Mouse (Mus musculus): ENCODE data around the gene Wipf3.

Gene Wipf3

DNA sequence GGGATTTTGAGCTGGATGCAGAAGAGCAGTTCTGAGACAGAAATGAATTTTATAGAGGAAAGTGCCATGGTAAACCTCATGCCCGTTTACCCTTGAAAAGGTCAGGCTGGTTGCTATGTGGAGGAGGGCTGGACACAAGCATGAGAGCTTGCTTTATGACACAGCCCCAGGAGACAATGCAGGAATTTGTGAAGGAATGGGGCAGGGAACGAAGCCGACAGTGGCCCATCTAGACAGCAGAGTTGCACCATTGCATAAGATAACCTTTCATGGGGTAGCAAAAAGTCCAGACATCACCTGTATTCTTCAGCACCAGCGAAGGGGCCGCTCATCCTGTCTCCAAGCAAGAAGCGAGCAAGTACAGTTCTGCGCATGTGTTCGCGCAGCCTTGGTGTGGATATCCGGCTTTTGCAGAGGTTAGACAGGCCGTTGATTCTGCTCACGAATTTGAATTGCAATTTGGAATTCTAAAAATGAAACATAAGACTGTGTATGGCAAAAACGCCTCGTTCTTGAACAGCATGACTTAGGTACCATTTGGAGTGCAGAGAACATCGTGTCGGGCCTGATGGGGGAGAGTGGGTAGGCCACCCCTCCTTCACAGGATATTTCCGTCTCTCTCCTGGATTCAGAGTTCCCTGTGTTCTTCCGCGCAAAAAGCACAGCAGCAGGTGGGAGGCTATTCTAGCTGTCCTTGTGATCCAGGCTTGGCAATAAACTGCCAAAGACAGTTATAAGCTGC lies 46.7 kb downstream of the Wipf3 start:
- DNase-seq (ENCODE audit: low read depth, low spot score), result no peak

DNA sequence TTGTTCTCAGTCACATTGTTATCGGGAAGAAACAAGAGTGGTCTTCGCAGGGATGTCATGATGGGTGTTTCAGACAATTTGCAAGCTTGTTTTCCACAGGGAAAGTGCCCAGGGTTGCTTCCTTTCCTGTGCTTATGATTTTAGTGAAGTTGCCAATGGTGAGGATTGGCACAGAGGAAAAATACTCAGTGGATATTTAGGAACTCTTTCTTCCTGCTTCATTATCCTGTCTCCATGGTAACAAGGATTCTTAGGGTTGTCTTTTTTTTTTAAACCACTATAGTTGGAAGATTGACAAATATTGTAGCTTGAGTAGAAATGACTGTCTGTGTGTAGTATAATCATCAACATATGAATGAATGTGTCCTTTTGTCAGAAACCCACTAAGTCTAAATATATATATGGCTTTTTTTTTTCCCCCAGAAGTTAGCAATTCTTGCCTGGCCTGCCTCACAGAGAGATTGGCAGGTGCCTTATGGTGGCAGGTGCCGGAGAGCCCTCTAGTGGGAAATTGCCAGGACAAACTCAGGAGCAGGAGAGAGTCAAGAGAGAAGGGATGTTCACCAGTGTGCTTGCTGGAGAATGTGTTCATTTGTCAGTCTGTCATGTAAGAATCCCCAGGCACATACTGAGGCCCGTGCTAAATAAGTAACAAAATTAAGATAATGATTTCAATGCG lies 49.4 kb downstream of the Wipf3 start:
- no peak for DNase-seq (ENCODE audit: low read depth, low spot score)

DNA sequence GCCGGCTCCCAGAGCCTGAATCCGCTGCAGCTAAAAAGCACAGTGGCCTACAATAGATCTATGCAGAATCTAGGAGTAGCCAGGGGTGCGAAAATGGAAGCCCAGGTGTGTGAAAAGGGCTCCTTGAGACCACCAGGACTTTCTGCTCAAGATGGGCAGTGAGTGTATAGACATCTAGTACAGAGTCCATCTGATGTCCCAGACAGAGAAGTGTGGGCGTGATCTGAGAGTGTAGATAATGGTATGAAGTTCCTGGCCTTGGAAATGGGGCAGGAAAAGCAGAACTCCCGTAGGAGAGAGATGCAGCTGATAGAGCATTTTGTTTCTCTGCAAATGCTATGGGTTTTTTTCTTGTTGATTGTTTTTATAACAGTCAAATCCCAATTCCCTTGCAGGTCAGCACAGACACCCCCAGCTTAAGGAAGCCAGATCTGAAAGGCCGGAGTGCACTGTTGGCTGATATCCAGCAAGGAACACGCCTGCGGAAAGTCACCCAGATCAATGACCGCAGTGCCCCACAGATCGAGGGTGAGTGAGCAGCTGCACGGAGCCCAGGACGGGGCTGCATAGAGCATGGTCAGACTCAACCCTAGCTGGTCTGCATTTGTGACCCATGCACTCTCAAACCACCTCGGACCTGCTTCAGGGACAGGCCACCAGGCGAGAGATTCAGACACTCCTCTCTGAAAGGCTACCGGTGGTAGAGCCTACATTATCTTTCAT lies 52.1 kb downstream of the Wipf3 start:
- DNase-seq (ENCODE audit: low read depth, low spot score), result no peak

DNA sequence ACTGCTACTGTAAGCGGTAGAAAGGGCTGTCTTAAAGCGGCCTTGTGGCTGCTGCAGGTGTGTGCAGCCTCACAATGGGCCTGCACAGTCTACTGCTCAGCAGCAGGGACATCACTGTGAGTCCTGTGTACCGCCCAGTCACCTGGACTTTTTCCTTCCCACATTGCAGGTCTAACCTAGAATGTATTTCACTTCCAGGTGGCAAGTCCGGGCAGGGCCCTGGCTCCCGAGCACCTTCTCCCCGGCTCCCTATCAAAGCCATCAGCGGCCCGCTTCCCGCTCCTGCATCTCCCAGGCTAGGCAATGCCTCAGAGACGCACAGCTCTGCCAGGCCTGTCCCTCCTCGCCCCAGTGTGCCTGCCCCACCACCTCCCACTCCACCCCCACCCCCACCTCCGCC lies 55.6 kb downstream of the Wipf3 start:
- no peak for DNase-seq (ENCODE audit: low read depth, low spot score)

DNA sequence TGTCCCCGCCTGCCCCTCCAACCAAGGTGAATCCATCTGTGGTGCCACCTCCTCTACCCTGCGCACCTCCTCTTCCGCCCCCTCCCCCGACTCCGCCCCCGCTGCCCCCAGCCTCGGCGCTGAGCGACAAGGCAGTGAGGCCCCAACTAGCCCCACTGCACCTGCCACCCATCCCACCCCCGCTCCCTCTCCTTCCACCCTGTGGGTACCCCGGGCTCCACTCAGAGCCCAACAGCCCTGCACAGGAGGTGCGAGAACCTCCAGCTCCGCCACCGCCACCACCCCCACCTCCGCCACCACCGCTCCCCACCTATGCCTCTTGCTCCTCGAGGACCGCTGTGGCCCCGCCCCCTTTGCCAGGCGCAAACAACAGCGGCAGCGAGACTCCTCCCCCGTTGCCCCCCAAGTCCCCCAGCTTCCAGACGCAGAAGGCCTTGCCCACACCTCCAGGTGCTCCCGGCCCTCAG lies 56.1 kb downstream of the Wipf3 start:
- DNase-seq (ENCODE audit: low read depth, low spot score), result no peak

DNA sequence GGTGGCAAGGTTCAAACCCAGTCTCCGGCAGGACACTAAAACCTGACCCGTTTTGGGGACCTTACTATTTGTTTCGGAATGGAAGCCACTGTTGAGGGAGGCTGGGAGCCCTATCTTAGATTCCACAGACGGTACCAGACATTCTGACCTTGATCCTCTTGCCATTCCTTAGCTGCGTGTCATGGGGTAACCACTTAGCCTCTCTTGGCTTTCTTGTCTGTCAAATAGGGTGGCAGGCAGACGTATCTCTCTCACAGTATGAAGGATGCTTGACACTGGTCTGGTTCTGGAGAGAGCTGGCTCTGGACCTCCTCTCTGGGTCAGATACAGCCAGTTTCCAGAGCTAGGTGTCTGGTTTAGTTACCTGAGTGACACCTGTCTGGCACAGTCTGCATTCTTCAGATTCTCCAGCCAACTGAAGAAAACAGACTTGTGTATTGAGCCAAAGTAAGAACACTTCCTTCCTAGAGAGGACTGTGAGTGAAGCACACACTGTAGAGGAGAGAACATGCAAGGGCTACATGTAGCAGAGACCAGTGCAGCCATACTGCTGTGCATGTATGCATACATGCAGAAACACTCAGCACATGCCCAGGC lies 56.7 kb downstream of the Wipf3 start:
- DNase-seq (ENCODE audit: low read depth, low spot score), result no peak

DNA sequence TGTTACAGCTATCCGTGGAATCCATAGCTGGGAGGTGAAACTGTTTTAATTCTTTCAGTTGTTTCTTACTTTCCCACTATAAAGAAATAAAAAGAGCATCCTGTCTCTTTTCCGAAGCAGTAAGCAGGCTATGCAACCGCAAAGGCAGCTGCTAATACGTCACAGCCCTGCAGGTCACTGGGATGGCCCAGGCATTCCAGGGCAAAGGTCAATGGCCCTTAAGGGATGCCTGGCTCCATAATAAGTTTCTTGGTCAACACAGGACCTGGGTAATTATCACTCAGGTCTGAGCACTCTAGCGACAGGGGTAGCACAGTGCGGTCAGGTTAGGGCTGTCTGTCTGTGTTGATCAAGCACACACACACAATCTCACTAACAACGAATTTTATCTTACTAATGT lies 61.7 kb downstream of the Wipf3 start:
- no peak for DNase-seq (ENCODE audit: low read depth, low spot score)

DNA sequence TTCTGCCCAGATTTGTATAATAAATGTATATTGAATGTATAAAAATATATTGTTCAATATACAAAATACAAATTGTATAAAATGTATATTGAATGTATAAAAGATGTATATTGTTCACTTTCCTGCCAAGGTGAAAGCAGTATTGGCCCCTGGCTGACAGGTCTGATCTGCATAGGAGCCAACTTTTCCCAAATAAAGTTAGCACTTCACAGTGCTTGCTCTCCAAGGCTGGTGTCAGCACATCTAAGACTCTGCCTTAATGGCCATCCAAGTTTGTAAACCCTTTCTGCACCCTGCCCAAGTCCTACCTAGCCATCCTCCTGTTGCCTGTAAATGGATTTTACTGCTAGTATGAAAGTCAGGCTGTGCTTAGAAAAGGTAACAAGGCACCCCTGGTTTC lies 64.7 kb downstream of the Wipf3 start:
- DNase-seq (ENCODE audit: low read depth, low spot score), result no peak

DNA sequence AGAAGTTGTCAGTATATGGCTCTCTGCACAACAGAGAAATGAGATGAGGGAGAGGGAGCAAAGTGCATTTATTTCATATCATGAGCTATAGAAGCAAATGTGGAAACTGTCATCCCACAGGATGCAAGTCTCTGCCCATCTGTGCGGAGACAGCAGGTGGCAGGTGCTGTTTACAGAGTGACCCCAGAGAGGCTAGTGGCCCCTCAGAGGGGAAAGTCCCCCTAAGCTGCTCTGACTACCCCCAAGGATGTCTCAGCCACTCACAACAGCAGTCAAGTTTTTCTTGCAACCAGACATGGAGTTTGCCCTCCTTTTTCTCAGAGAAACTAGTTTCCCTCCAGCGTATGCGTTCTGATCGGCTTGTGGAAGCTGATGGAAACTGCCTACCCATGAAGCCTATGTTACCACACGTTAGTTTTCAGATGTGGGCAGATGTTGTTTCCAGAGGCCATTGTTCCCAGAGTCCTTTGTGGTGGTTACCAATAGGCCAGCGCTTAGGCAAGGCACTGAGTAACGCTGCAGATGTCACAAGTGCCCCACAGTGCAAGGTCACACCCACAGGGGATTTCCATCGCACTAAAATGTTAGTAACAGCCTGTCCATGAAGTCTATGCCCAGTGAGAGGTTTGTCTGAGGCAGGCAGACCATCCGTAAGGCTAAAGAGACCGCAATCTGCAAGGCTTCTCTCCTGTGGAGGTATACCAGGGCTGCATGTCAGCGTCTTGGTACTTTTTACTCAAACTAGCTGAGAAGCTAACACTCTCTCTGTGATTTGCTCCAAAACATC lies 65.4 kb downstream of the Wipf3 start:
- no peak for DNase-seq (ENCODE audit: low read depth, low spot score)

DNA sequence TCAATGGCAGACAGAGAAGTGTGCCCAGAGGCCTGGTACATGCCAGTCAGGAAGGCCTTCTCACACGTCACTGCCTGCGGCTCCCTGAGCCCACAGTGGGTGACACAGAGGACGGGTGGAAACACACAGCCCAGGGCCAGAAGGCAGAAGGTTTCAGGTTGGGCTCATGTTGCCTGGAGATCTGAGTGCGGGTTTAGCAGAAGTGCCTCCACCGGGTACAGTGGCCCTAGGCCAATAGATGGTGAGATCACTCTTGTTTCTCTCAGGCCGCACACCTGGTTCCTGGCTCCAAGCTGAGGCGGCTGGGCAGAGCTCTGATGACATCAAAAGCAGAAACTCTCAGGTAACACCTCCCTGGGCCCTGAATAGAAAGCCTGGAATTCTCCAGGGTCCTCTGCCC lies 66.8 kb downstream of the Wipf3 start:
- DNase-seq (ENCODE audit: low read depth, low spot score), result no peak

DNA sequence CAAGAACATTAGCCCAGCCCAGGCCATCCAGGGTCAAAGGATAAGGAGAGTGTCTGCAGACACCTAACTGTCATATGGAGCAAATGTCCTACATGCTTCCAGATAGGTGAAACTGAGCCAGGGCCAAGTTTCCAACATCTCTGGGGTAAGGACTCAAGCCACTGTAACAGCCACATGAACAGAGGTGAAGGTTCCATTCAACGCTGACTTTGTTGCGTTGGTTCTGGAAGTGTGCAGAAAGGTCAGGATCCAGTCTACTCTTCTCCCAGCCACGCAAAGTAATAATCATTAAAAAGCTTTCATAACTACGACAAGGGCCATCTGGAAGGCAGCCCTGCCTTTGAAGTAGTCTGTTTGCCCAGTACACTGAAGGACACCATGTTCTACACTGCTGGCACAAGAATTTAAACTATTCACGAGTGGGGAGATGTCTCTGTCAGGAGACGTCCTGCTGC lies 73.3 kb downstream of the Wipf3 start:
- DNase-seq (ENCODE audit: low read depth, low spot score), result no peak

DNA sequence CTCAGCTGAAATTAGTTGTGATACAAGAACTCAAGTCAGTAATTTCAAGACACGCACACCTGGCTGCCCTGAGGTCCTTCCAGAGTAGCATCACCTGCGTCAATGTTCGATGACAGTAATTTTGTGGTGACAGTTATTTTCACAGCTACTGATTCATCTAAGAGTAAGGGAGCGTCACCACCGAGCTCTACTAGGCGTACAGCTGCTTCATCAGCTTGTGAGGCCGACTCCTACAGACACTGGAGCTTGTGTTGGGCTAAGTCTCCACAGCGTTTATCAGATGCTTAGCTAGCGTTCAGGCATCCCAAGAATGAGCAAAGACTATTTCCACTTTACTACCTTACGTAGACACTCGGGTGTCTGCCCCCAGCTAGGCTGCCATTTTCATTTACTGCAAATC lies 76.9 kb downstream of the Wipf3 start:
- DNase-seq (ENCODE audit: low read depth, low spot score), result no peak

DNA sequence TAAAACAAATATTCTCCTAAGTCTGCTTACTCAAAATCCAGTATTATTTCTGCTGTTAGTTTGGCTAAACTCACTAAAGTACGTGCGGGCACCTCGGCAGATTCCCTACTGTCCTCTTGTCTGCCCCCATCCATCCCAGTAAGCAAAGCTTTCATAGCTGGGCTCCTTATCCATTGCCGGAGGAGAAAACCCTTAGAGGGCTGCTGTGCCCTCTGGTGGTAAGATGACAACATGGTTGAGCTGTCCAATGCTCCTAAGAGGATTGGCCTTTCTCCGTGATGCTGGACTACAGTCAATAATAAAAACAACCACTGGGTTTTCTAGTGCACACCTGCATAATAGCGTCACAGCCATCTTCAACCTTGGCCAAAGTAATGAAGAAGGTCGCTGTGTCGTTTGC lies 77.6 kb downstream of the Wipf3 start:
- peak; percentile 54 for DNase-seq (ENCODE audit: low read depth, low spot score)

DNA sequence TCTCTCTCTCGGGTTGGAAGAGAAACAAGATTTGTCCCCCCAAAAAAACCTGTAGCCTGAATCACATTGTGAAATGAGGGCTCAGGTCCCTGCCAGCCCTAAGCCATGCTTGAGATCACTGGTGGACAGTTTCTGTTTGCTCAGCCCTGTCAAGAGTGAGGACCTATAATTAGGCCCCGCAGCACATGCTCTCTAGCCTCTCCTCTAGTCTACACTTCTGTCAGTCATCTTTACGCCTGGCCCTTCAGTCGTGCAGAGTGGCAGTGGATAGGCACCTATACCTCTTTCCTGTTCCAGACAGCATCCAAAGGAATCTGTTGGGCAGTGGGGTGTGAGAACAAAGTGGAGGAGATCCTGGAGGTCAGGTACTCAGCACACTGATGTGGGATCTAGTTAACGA lies 78.4 kb downstream of the Wipf3 start:
- no peak for DNase-seq (ENCODE audit: low read depth, low spot score)

DNA sequence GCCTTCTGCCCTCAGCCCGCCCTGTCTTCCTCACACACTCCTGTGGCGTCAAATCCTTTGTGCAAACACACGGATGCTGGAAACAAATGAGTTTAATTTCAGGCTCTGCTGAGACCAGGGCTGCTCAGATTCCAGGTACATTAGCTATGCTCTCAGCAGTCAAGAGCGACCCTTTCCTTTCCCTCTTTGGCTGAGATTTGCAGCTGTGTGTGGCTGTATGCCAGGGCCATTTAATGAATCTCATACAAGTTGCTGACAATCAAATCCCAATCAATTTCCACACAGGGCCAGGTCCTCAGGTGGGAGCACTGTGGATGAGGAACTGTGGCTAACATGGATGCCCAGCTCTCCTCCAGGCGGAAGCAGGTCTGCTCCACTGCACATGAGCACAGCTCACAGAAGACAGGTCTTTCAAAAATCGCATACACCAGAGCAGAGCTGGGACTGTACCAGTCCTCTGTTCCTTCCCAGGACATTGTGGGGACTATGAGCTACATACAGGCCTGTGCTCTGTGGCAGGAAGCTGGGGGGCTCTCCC lies 78.9 kb downstream of the Wipf3 start:
- no peak for DNase-seq (ENCODE audit: low read depth, low spot score)

DNA sequence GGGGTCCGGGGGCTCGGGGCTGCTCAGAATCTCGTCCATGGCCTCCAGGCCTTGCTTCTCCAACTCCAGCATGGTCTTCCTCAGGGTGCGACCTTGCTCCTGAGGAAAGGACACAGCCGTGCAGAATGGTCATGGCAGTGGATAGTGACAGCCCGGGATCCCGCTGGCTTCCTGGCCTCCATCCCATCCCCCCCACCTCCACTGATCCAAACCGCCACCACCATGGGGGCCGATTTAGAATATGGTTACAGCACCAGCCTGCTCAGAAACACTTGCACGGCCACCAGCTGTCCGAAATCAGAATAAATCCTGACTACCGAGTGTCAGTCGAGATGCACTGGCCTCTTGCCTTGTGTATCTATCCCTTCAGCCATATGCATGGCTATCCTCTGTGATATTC lies 79.9 kb downstream of the Wipf3 start:
- no peak for DNase-seq (ENCODE audit: low read depth, low spot score)

DNA sequence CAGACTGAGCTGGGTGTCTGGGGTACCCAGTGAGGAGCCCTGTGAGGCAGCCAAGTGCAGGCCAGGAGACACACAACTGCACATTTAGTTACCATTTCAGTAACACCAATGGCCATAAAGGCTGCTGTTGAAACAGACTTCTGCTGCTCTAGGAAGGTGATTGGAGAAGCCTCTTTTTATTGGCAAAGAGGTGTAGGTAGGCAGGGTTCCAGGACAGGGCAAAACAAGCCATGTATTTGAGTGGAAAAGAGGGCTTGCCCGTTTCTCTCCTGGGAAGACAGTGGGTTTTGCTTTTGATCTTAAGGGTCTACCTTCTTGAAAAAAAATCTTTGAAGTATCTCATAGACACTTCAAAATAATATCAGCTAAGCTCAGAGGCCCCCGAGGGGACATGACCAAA lies 82.9 kb downstream of the Wipf3 start:
- DNase-seq (ENCODE audit: low read depth, low spot score), result no peak

DNA sequence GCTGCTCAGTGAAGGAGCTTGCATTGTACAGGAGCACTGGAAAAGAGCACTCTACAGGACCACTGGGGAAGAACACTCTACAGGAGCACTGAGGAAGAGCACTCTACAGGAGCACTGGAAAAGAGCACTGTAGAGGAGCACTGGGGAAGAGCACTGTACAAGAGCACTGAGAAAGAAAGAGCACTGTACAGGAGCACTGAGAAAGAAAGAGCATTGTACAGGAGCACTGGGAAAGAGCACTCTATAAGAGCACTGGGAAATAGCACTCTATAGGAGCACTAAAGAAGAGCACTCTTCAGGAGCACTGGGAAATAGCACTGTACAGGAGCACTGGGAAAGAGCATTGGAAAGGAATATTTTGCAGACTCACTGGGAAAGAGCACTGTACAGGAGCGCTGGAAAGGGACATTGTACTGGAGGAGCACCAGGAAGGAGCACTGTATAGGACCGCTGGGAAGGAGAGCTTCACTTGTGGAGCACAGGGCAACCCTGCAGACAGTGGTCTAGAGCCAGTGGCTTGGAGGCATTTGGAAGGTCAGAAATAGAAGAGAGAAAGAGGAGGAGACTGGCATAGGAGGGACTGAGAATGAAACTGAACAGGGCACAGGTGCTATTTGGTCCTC lies 87.2 kb downstream of the Wipf3 start:
- no peak for DNase-seq (ENCODE audit: low read depth, low spot score)

DNA sequence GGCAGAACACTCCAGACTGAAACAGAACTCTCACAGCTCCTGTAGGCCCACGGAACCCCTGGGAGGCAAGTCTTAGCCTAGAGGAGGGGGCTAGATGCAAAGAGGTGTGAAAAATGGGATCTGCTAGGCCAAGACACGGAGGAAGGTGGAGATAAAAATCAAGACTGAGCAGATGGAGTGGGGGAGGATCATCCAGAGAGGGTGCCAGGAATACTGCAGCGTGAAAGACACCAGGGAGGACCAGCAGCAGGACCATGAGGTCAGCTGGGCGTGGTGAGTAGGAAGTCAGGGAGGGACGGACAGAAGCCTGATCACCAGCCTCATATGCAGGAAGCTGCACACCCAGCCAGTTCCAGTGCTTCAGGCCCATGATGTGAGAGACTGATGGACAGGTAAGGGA lies 89.4 kb downstream of the Wipf3 start:
- no peak for DNase-seq (ENCODE audit: low read depth, low spot score)

DNA sequence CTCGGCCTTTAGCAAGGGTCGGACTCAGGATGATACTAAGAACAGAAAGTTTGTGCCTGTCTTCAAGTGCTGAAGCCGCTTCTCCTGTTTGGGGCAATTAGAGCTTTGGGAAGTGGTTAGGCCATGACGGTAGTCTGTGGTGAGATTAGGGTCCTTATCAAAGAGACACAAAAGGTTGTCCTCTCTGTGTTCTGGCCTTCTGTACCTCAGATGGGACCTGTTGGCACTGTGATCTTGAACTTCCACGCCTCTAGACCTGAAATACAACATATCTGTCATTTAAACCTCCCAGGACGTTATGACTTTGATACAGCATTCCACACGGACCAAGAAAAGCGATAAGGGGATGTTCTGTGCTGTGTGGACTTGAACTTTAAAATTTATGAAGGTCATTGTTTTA lies 99.3 kb downstream of the Wipf3 start:
- DNase-seq (ENCODE audit: low read depth, low spot score), result no peak

DNA sequence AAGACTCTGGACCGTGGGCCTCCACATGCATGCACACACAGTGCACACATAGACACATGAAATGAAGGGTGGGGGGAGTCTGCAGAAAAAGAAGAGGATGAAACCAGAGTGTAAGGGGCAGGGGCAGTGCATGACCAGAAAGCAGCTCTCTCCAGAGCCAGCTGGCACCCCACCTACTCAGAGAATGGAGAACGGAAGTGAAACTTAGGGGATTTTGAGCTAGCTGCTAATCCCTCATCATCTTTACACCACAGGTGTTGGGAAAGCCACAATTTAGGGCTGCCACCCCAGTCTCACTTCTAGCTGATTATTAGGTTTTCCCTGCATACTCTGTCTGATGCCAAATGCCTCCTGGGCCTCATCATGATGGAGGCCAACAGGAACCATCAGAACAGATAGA lies 100.8 kb downstream of the Wipf3 start:
- DNase-seq (ENCODE audit: low read depth, low spot score), result no peak
